Mouse (Mus musculus) heart, adult 2 months (tissue): ENCODE data around the gene Ccdc187. TPM values are rescaled to one million over a fixed set of nuclear protein-coding genes. Genes with fewer than 3 reads are reported as not detected.

ENCODE experiments used
- DNase-seq, 2 experiments: peaks; one replicate each; pipeline ENCODE4 v3.0.0; 2021
- H3K27ac ChIP-seq: fragments of 200-600 bp; 2 replicates; pipeline ENCODE4 v1.8.1; 2022
- H3K27me3 ChIP-seq: fragments of 200-500 bp; 2 replicates; pipeline ENCODE4 v1.6.1; 2012; ENCODE audit warnings: mild to moderate bottlenecking, low read length, inconsistent platforms, mixed read lengths; ENCODE audit not compliant: control insufficient read depth, insufficient read depth
- H3K36me3 ChIP-seq: fragments of 200-500 bp; 2 replicates; pipeline ENCODE4 v1.6.1; 2012; ENCODE audit warnings: low read length, inconsistent platforms; ENCODE audit not compliant: control insufficient read depth, insufficient read depth
- H3K4me1 ChIP-seq: fragments of 200-500 bp; 2 replicates; pipeline ENCODE4 v1.6.1; 2011; ENCODE audit warnings: low read length; ENCODE audit not compliant: control insufficient read depth, insufficient read depth
- H3K4me3 ChIP-seq: fragments of 200-600 bp; 2 replicates; pipeline ENCODE4 v1.8.1; 2022
- H3K79me2 ChIP-seq: fragments of 200-500 bp; replicated peaks from 2 replicates; pipeline ENCODE4 v1.6.1; 2012; ENCODE audit warnings: mild to moderate bottlenecking, inconsistent platforms, low read length, moderate library complexity, mixed read lengths; ENCODE audit not compliant: control insufficient read depth, insufficient read depth
- H3K9ac ChIP-seq: fragments of 200-500 bp; 2 replicates; pipeline ENCODE4 v1.6.1; 2012; ENCODE audit warnings: low read depth, mild to moderate bottlenecking, control low read depth, inconsistent platforms, low read length, mixed read lengths
- CTCF ChIP-seq: fragments of 200-600 bp; IDR thresholded peaks from 2 replicates; pipeline ENCODE4 v1.8.1; 2022; ENCODE audit warnings: antibody characterized with exemption, mild to moderate bottlenecking, moderate library complexity
- EP300 ChIP-seq: fragments of 200-500 bp; IDR thresholded peaks from 2 replicates; pipeline ENCODE4 v1.6.1; 2011; ENCODE audit warnings: low read depth, low read length, control low read depth; ENCODE audit not compliant: insufficient read depth
- POLR2A ChIP-seq: fragments of 200-500 bp; IDR thresholded peaks from 2 replicates; pipeline ENCODE4 v1.6.1; 2011; ENCODE audit warnings: mild to moderate bottlenecking, low read depth, low read length, control low read depth; ENCODE audit not compliant: insufficient read depth
- WGBS: fragments of 180-500 bp; shearing (Covaris S2); methylation state at CpG from one replicate; pipeline ENCODE4 v1.1.7; 2018; 5-methylcytosine and 5-hydroxymethylcytosine counted together
- intact Hi-C: fragments of 180-260 bp; cut with DNase I; formaldehyde crosslinking; loops from one replicate; pipeline ENCODE4 v1.15.1; 2025
- polyA plus RNA-seq: library from polyadenylated mRNA; depleted of rRNA; stranded (reverse); fragments of >200 nt; gene quantifications from 2 replicates; pipeline ENCODE4 v1.2.3, GENCODE M21; 2012
- total RNA-seq, 2 experiments: library from RNA; stranded (reverse); gene quantifications; 2 replicates each; pipeline ENCODE4 v1.2.3; 2021

The Ccdc187 gene
- total and polyA plus RNA-seq, 3 experiments = 0.09 to 0.37 (median 0.13) TPM

DNA sequence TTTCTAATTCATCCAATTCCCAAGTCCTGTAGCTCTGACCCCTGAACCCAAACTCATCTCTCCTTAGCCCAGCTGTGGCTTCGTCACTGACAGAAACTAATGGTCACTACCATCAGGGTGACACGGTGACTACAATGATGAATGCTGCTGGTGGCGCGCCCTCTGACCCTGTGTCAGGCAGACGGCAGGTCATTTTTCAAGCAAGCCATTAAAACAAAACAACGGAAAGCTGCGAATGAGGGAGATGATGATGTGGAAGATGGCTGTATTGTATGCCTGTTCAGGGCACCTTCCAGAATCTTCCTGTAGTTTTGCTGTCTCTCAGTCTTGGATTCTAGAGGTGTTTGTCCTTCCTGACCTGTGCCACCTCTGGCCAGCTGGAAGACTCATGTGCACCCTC is 8.0 kb downstream of the Ccdc187 start:
- no peak for DNase-seq
- Histone ChIP-seq H3K4me3 (no peak overlapping the region), H3K36me3 (no peaks in the 10 kb centered on the region), H3K27me3 (no peaks in the 10 kb centered on the region), H3K79me2 (no peaks in the 10 kb centered on the region), H3K9ac (no peak overlapping the region), H3K4me1 (no peaks in the 10 kb centered on the region), H3K27ac (no peak overlapping the region)
- WGBS = 81% methylated on average over 7 of the region's 7 CpGs
- TF ChIP-seq POLR2A = no peak
- intact Hi-C loops = no loop called here

DNA sequence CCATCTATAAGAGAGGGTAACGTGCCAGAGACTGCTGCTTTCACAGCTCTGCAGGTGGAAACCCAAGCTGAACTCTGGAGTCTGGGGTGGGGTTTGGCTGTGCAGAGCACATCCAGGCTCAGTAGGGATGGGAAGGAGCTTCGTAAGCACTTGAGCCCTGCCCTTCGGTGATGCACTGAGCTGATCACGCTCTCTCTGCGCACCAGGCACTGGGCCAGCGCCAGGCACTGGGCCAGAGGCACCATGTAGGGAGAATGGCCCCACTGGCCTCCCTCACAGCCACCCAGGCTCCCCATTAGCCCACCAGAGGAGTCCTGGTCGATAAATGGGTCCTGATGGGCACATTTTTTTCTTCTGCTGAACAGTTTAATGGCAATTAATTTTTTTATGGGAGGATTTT is 8.6 kb downstream of the Ccdc187 start:
- no peaks in the 10 kb centered on the region for H3K79me2 ChIP-seq
- intact Hi-C loops = no loop called here
- H3K9ac ChIP-seq = no peak overlapping the region
- H3K27me3 ChIP-seq = no peaks in the 10 kb centered on the region
- TF ChIP-seq POLR2A = no peak
- no peaks in the 10 kb centered on the region for H3K4me1 ChIP-seq
- H3K4me3 ChIP-seq = no peak overlapping the region
- DNase-seq = peak in 1 of 2 experiments; percentile 21
- H3K36me3 ChIP-seq = no peaks in the 10 kb centered on the region
- H3K27ac ChIP-seq = no peak overlapping the region
- WGBS = 44% methylated on average over 7 of the region's 7 CpGs

DNA sequence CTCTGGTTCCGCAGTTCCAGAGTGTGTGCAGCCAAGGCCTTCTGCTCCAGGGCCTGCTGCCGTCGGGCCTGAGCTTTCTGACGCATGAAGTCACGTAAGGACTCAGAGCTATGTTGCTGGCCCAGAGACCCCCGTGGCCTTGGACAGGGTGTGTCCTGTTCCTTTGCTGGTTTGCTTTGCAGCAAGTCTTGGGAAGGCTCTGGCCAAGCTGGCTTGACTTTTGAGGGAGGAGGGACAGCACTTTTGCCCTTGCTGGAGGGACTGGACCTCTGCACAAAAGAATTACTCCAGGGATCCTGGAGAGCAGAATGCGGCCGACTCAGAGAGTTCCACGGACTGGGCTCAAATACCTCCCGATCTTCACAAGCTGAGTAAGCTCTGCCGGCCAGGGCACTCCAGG is 13.8 kb downstream of the Ccdc187 start:
- Histone ChIP-seq H3K9ac (no peak overlapping the region), H3K4me3 (no peak overlapping the region), H3K79me2 (no peaks in the 10 kb centered on the region), H3K27me3 (no peaks in the 10 kb centered on the region), H3K4me1 (no peaks in the 10 kb centered on the region), H3K27ac (no peak overlapping the region), H3K36me3 (no peaks in the 10 kb centered on the region)
- TF ChIP-seq EP300 = no peak
- no peak for TF ChIP-seq POLR2A
- no peak for TF ChIP-seq CTCF
- no peak for DNase-seq
- WGBS = 79% methylated on average over 11 of the region's 11 CpGs
- intact Hi-C loops = no loop called here

DNA sequence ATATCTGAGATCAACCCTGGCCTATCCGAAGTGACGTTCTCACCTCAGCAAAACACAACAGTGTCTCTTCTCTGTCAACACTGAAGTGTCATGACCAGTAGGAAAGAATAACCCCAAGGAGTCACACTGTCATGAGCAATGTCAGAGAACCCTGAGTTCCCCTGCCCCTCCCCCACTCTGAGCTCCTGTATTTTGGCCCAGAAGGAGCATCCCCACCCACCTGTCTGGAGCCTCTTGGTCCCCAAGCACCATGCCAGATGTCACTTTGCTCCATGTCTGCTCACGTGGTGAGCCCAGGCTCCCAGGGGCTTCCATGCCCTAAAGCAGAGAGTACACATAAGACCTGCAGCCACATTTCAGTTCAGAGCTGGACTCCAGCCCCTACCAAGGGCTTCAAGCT is 14.6 kb downstream of the Ccdc187 start:
- no peak overlapping the region for H3K27ac ChIP-seq
- H3K9ac ChIP-seq = no peak overlapping the region
- TF ChIP-seq POLR2A (no peak), CTCF (no peak), EP300 (no peak)
- no peaks in the 10 kb centered on the region for H3K27me3 ChIP-seq
- H3K4me3 ChIP-seq = no peak overlapping the region
- H3K4me1 ChIP-seq = no peaks in the 10 kb centered on the region
- H3K79me2 ChIP-seq = no peaks in the 10 kb centered on the region
- DNase-seq = no peak
- H3K36me3 ChIP-seq = no peaks in the 10 kb centered on the region
- 72% methylated on average over 3 of the region's 3 CpGs for WGBS
- intact Hi-C loops = loop anchor here (10.0 kb wide), 1 partner anchor 225 kb away; no protein-coding TSS in a partner anchor

DNA sequence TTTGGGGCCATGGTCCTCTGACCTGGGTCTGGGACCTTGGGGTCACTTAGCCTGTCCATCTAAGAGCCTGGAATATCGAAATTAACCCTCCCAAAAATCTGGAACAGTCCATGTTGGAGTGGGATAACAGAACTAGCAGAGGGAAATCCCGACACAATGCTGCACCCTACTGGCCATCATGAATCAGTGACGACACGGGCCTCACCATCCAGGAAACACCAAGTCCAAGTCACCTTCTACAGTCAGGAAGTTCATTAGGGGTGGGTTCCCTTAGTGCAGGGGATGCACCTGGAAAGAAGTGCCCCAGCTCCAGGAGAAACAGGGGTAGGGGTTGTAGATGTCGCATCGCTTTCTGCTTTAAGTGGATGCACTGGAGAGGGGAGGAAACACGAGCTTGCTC is 20.7 kb downstream of the Ccdc187 start:
- Histone ChIP-seq H3K9ac (no peak overlapping the region), H3K4me3 (no peak overlapping the region), H3K79me2 (no peaks in the 10 kb centered on the region), H3K36me3 (no peaks in the 10 kb centered on the region), H3K4me1 (no peaks in the 10 kb centered on the region), H3K27ac (no peak overlapping the region), H3K27me3 (no peaks in the 10 kb centered on the region)
- TF ChIP-seq POLR2A (no peak), EP300 (no peak), CTCF (peak; percentile 83)
- DNase-seq = peak; percentile 39 to 46
- intact Hi-C loops = loop anchor here (1.0 to 10.0 kb wide), 4 partner anchors 91 to 436 kb away; no protein-coding TSS in a partner anchor
- WGBS = 15% methylated on average over 7 of the region's 7 CpGs

DNA sequence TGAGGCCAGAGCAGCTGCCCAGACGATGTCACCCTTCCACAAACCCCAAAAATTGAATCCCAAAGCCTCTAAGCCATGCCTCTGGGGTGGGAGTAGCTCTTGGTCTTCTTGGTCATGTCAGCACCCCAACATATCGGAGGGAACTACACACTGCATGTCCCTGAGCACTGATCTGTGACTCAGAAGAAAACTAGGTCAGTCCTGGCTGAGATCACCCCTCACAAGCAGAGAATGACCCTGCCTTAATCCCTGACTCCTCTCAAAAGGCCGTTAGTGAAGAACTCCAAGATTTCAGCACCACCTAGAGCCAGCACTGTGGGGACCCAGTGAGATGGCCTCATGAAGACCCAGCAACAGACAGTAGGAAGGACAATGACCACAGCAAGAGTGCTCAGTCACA is 26.1 kb downstream of the Ccdc187 start:
- intact Hi-C loops = no loop called here
- no peaks in the 10 kb centered on the region for H3K4me1 ChIP-seq
- H3K79me2 ChIP-seq = no peaks in the 10 kb centered on the region
- H3K4me3 ChIP-seq = no peak overlapping the region
- no peaks in the 10 kb centered on the region for H3K27me3 ChIP-seq
- H3K9ac ChIP-seq = no peak overlapping the region
- no peaks in the 10 kb centered on the region for H3K36me3 ChIP-seq
- TF ChIP-seq POLR2A = no peak
- no peak for TF ChIP-seq CTCF
- TF ChIP-seq EP300 = no peak
- no peak overlapping the region for H3K27ac ChIP-seq
- no peak for DNase-seq
- WGBS = 68% methylated on average over 3 of the region's 3 CpGs
